Mouse (Mus musculus) adrenal gland, postnatal 25 days (tissue): Measurements from ENCODE around the gene Tmx4. TPM values are rescaled to one million over a fixed set of nuclear protein-coding genes. Genes with fewer than 3 reads are reported as not detected.
"Not testable (repeated sequence)": the region's sequence is repeated elsewhere in the genome, so short reads cannot be mapped to it uniquely, and the experiment has no call there.

Experiments used
- DNase-seq: peaks from one replicate; pipeline ENCODE4 v3.0.0; 2021; ENCODE audit warnings: mixed read lengths
- long read RNA-seq: library from polyadenylated mRNA; stranded (forward); transcript quantifications from one replicate; pipeline ENCODE4 v2.0.0, GENCODE M21; 2021
- total RNA-seq: library from RNA; stranded (reverse); gene quantifications from 2 replicates; pipeline ENCODE4 v1.2.3, GENCODE M21; 2021

The Tmx4 gene
- 30.4 and 40.6 TPM in 2 replicates for total RNA-seq
- long read RNA-seq, full-length matches to known transcripts = 13 of 18 reads
- long read RNA-seq, partial matches to known transcripts = 2 of 18 reads
- long read RNA-seq, other reads (novel, unspliced or antisense) = 3 of 18 reads

DNA sequence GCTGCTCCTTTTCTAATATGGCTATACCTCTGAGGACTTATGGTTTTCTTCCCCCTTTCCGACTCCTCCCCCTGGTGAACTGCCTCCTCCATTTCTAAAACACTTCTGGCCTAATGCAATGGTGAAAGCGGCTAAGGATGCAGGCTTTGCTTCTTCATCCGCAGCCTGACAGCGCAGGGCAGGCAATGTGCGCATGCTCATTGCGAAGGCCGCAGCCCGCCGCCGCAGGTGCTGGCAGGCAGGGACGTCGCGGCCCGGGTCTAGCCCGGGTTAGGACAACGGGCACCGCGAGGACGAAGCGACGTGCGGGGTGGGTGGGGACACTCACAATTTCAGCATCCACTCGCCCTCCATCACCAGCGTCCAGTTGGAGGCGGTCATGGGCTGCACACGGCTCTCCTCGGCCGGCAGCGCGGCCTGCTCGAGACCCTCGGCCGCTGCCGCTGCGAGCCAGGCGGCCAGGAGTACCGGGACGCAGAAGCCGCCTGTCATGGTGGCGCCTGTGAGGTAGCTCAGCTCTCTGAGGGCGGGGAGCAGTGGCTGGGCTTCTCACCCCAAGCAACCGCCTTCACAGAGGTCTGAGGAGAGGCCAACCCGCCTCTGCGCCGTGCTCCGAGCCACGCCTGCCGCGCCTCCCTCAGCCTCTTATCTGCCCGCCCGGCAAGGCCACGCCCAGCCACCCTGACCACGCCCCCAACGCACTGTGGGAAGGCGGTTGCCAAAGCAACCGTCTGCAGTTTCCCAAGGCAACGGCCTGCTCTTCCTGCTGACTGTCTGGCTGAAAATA, at the start of gene Tmx4:
Tmx4 (minus strand) TSS at position 632 of the 787 bp plus-strand sequence.
- DNase-seq = peak; percentile 100

DNA sequence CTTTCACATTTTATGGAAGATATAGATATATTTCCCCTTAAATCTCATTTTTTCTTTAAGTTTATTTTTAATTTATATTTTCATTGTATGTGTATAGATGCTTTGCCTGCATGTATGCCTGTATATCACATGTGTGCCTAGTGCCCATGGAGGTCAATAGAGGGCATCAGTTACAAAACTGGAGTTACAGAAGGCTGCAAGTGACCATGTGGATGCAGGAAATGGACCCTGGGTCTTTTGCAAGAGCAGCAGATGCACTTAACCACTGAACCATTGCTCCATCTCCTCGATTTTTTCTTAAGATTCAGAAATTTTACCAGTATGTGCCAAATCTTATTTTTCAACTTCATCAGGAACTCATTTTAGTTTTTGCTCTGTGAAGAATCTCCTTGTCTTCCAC, 48.2 kb upstream of the Tmx4 start:
- no peak for DNase-seq

DNA sequence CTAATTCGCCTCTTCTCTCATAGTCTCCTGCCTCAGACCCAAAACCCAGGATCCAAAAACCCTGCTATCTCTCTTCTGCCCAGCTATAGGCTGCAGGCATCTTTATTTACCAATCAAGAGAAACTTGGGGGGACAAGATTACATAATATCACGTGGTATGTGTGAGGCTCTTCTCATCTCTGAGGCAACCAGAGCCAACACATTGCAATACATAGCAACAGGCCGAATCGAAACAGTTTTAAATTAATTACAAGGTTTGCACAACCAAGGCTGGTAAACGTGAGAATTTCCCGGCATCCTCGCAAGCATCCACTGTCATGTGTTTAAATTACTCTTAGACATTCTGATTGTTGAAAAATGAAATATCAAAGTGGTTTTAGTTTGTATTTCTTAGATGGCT, 47.1 kb upstream of the Tmx4 start:
- DNase-seq = no peak

DNA sequence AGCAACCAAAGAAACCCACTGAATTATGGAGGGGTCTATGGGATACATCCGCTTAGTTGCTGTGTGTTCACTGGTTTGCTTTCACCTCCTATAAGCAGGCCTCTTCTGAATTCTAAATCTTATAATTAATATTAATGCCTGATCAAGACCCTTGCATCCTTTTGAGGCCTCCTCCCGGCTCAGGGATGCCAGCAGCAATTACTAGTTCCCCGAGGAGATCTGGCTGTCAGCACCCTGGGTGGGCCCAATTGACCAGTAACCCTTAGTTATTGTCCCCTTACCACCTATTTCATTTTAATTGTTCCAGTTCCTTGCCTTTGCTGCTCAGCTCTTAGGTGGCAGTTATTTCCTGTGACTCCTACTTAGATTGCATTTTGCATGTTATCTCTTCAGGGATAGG, 38.4 kb upstream of the Tmx4 start:
- no peak for DNase-seq

DNA sequence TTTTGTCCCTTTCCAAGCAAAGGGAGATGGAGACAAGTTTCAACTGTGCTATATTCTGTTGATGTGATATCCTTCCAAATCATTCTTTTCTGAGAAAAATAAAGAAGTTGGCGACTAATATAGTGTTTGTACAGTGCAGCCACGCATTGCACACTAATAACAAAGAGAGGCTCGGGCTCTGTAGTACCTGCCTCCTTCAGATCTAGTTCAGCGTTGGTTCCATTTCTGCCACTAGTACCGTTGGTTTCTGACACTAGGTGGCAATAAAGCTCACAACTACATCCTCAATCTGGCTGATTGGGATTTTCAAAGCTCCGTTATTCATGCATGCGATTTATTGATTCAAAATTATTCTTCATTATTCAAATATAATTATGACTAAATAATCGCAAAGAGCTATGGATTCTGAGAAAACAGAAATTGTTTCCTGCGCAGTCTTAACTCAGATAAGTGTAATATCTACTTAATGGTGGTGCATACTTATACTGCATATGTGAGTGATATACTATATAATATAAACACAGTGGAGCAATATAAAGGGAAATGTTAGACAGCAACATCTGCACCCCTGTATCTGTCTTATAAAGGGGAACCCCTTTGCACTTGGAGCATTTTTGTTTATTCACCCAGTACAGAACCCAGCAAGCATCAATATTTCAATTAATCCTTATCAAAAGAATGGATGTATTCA, 37.5 kb upstream of the Tmx4 start:
- DNase-seq = no peak

DNA sequence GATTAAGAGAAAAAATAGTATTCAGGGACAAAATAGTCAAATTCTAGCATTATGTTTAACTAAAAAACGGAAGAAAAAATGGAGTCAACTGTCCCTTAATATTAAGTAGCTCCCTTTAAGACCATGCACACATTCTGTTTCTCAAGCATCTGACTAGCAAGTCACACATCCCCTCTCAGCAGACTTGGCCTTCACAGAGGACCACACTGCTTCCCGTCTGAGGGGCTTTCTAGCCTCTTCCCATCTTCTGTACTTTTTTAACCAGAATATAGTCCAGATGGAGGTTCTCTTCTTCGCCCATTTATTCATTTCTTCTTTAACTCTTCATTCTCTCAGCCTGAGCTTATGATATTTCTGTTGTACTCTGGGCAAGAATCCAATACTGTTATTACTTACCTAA, 35.6 kb upstream of the Tmx4 start:
- no peak for DNase-seq

DNA sequence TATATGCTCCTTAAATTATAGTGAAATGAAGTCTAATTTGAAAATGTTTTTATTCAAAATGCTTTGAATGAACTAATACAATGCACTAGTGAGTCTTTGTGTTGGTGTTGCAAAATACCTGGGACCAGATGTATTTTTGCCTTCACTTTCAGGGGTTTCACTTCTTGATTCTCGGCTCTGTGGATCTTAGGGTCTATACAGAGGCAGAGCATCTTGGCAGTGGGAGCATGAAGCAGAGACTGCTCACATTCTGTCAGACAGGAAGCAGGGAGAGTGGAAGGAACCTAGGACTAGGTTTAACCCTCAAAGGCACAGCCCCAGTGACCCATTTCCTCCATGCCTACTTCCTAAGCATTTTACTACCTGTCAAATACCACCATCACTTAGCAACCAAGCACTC, 31.5 kb upstream of the Tmx4 start:
- DNase-seq = no peak

DNA sequence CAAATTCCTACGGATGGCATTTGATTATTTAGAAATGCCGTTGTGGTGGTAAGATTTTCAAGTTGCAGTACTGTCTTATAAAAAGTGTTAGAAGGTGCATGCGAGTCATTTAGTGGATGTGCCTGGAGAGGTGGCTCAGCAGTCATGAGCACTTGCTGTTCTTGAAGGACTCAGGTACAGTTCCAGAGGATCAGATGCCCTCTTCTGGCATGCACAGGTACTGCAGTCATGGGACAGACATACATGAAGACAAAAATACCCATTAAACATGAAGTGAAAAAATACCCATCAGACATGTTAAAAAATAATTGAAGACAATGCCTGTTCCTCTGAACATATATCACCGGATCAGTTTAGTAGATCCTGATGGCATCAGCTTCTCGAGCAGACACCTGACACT, 29.7 kb upstream of the Tmx4 start:
- peak; percentile 30 for DNase-seq

DNA sequence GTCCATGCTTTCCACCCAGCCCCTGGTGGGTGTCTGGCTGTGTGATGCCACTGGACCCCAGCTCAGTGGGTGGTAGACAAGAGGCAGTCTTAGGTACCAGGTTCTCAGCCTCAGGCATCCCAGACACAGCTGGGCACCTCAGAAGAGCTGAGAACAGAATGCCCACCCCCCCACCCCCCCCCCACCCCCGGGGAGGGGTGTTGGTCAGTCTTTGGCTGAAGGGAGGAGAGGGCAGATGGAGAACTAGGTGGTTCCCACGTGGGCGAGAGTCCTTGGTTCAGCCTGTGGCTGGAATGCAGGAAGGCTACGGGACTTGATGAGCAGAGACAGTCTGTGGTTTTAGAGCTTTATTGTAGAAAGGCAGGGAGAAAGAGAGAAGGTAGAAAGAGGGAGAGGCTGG, 12.5 kb upstream of the Tmx4 start:
- no peak for DNase-seq

DNA sequence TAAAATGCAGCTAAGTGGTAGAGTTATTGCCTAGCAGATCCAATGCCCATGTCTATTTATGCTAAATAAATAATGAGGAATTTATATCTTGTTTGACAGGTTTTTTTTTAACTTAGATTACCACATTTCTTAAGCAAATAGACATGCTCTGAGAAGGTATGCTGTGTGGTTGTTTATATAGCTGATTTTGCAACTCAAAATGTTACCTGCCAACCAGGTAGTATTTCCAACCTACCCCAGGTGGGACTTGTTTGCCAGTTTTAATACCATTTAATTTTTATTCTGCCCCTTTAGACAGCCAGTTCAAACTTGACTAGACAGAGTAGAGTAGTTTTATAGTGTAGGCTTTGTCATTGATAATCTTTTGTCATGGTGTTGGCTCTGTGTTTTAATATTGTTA, 10.7 kb upstream of the Tmx4 start:
- no peak for DNase-seq

DNA sequence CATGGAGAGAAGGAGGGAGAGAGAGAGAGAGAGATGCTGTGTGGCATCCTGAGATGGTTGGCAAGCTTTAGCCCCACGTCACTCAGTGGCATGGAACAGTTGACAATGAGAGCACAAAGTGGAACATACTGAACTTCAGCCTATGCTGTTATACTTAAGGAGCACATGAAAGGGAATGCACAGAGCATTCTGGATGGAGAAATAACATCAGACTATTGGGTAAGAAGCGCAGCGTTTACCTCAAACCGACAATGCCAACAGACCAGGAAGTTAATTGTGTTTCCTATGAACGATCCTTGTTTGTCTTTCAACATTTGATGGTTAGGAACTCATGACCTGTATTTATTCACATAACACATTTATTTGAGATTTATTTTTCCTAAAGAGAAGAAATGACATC, 8.8 kb upstream of the Tmx4 start:
- no peak for DNase-seq

DNA sequence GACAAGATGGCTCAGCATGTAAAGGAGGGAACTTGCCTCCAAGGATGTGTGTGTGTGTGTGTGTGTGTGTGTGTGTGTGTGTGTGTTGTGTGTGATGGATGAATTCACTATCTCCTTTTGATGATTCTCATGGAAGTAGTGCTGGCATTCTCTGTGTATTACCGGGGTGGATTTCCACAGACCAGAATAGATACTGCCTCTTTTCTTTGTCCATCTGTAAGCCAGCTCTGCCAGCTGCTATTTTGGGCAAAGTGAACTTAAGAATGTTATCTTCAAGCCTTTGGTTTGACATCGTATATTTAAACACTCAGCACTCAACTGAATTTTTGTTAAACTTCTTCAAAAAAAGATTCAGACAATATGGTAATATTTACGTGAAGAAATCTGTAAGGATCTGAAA, 5.1 kb upstream of the Tmx4 start:
- DNase-seq = no peak

DNA sequence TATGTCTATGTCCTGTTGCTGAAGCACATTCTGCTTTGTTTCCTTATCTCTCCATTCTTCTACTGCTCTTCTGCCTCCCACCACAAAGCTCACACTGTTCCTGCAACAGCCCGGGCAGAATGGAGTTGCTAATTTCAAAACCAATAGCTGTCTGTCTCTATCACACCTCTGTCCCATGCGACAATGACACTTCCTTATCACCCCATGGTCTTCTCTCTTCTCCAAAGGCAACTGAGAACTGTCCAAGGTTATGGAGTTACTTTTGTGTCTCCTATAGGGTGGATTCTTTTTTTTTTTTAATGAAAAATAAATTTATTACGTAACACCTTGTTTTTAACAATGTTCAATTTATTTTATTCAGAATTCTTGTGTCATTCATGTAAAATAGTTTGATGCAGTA, 1.8 kb upstream of the Tmx4 start:
- DNase-seq = no peak

DNA sequence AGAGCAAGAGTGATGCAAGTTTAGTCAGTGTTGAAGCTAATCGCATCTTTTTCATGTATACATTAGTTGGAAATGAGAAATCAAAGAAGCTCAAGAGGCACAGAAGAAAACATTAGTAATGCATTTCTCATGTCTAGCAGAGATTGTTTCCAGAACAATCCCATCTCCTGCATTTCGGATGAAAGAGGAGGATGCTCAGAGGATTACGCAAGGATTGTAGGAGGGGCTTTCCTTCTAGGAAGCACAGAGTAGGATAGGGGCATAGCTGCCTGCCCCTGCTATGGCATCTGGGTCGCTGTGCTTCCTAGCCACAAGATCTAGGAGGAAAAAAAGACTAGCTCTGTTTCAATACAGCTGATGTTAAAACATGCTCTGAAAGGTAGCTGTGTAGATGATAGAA, 1.2 kb upstream of the Tmx4 start:
- DNase-seq = no peak

DNA sequence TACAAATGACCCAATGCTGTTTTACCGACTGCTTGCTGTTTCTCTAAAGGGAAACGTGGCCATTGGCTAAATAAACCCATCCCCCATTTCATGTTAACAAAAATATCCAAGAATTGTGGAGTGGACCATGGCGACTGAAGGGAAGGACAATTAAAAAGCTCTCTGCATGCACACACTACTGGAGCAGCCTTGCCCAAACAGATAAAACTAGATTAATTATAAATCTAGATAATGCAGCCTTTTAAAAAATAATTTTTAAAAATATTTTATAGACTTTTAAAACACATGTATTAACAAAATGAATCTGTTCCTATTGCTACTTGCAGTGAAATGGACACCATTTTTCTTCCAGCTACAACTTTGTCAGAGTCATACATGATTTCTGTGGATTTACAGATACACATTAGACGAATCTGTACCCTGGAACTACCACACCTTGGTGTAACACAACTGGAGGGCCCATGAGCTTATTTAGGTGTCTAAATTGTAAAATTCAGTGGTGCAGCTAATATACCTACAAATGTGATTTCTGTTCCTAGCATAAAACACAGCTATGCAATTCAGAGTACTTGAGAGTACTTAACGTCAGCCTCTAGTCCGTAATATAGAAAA, 462 bp upstream of the Tmx4 start:
- DNase-seq = no peak

DNA sequence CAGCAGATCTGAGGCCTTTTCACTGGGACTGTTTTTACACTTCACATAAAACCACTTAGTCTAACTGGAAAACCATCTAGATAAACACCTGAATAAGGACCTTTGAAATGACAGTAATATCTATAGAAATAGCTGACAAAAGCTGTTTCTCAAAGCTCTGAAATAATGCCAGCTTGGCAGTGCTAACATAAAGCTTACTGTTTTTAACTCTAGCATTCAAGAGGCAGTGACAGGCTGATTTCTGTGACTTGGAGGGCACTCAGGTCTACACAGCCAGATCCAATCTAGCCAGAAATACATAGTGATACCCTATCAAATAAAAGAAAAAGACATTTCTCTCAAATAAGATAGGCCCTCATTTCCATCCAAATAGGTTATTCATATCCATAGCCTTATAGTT, 1.6 kb downstream of the Tmx4 start:
- DNase-seq = no peak

DNA sequence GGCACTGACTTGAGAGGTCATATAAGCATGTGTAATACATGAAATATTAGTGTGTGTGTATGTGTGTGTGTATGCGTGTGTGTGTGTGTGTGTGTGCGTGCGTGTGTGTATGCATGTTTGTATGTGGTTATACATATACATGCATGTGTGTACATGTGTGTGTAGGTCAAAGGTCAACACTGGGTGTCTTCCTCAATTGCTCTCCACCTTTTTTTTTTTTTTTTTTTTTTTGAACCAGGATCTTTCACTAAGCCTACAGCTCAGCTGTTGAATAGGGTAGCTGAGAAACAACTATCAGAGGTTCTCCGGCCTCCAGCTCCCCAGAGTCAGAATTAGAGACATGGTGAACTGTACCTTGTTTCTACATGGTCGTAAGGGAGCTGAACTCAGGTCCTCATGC, 2.6 kb downstream of the Tmx4 start:
- no peak for DNase-seq

DNA sequence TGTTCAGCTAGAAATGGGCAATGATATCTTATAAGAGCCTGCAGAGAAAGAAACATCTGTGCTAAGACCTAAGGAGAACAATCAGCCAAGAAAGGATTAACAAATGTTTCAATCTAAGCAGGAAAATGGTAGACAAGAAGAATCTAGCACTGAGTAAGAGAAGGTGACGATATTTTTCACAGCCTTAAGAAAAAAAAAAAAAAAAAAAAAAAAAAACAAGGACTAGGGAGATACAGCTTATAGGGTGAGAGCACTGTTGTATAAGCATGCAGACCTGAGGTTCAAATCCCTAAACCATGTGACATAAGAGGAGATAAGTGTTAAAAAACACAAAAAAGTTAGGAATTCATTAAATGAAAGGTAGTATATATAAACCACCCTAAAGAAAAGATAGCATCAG, 3.5 kb downstream of the Tmx4 start:
- DNase-seq = no peak

DNA sequence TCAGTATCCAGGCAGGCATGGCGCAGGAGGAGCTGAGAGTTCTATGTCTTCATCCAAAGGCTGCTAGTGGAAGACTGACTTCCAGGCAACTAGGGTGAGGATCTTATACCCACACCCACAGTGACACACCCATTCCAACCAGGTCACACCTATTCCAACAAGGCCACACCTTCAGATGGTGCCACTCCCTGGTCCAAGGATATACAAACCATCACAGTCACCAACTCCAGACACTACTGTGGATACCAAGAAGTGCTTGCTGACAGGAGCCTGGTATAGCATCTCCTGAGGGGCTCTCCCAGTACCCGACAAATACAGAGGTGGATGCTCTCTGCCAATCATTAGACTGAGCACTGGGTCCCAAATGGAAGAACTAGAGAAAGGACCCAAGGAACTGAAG, 15.4 kb downstream of the Tmx4 start:
- DNase-seq = not testable (repeated sequence)

DNA sequence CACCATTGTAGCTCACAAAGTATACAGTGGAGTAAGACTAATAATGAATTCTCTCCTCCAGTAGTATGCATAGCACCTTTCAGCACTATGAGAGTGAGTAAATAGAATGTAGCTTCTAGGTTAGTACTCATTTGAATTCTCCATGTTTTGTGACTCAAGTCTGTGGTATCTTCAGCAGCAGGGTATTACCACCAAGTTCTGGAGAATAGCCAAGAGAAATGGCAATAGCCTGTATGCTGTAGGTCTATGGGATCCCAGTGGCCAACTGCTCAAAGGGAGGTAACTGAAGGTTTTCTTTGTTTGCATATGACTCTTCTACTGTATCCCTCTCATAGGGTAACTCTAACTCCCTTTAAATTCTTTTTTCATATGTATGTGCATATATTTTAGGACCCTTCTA, 39.0 kb downstream of the Tmx4 start:
- no peak for DNase-seq

DNA sequence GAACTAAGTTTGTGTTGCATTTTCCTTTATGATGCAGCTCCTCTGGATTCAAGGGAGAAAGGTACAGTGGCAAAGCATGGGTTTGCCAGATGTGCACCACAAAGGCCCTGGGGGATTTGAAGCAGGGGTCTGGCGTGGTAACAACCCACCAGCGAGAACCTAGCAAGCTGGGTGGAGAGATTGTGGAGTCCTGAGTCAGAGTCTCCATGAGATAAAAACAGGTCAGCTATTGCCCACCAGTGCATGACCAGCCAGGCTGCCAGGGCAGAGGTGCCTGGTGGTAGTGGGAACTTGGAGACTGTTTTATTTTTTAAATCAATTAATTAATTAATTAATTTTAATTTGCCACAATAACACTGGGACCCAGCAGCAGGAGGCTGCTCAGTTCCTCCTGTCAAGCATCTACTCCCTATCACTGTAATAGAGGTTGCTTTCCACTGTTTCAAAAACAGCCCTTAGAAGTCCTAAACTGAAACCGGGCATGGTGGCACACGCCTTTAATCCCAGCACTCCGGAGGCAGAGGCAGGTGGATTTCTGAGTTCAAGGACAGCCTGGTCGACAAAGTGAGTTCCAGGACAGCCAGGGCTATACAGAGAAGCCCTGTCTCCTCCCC, 52.8 kb downstream of the Tmx4 start:
- DNase-seq = no peak

DNA sequence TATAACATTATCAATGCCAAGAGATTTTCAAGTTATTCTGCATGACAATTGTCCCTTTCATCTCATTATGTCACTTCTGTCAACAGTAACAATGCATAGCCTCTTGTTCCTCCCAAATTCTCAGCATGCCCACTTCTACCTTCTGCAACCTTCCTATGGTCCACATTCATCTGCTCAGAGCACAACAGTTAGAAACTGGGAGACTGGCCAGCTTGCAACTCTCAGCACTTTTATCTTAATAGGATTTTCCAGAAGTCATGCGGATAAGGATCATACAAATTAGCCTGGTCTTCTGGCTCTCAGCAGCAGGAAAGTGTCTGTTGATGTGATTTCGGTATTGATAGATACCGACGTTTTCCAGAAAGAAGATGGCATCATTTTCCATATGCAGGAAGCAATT, 58.7 kb downstream of the Tmx4 start:
- no peak for DNase-seq

DNA sequence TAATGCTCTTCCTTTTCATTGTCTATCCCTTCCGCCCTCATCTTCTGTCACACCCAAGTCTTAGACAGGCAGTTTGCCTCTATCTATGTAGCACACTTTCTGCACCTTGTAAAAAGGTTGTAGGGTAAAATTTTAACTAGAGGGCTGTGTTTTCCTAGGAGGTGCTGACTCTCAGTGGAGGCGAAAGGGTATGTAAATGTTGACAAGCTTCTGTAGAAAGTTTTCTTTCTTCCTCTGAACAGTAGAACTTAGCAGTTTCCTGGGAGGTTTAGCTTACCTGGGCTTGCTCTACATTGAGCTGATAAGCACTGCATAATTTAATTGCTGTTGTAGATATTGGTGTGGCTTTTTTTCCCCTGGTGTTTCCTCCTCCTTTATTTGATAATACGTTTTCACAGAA, 84.5 kb downstream of the Tmx4 start:
- no peak for DNase-seq
